Mouse (Mus musculus) MEL (cell line): ENCODE measurements at regions not wholly inside any gene's neighbourhood (a gene's known extent, or its start where the extent isn't known, plus 50 kb on each side); places are given as distances from the start of the nearest gene placed in this dataset.

Source experiments
- DNase-seq: peaks from one replicate; pipeline ENCODE4 v3.0.0; 2011; ENCODE audit warnings: low read depth, low spot score
- H3K27ac ChIP-seq: 2 replicates; pipeline ENCODE4 v1.5.1; 2012; ENCODE audit warnings: low read depth, mild to moderate bottlenecking, control low read depth, low read length, moderate library complexity; ENCODE audit not compliant: control insufficient read depth
- H3K27me3 ChIP-seq, 2 experiments: fragments of 150-350 bp in 1 of 2; sonication (generic) in 1 of 2; 2 replicates each; pipeline ENCODE4 v1.6.1; 2012; ENCODE audit warnings: low read length in 2 of 2, mild to moderate bottlenecking in 2 of 2, improper control_type of control experiment in 1 of 2, moderate library complexity in 1 of 2; ENCODE audit not compliant: insufficient read depth in 2 of 2, control insufficient read depth in 1 of 2
- H3K36me3 ChIP-seq, 2 experiments: 2 replicates each; pipeline ENCODE4 v1.6.1; 2012 to 2014; ENCODE audit warnings: low read length in 2 of 2, improper control_type of control experiment in 1 of 2, inconsistent platforms in 1 of 2, mild to moderate bottlenecking in 1 of 2; ENCODE audit not compliant: insufficient read depth in 2 of 2, control insufficient read depth in 1 of 2
- H3K4me1 ChIP-seq, 2 experiments: fragments of 150-350 bp in 1 of 2; sonication (generic) in 1 of 2; 2 replicates each; pipeline ENCODE4 v1.6.1; 2012; ENCODE audit warnings: low read length in 2 of 2, improper control_type of control experiment in 1 of 2, mild to moderate bottlenecking in 1 of 2; ENCODE audit not compliant: insufficient read depth in 2 of 2, control insufficient read depth in 1 of 2
- H3K4me3 ChIP-seq, 2 experiments: fragments of 150-350 bp in 1 of 2; sonication (generic) in 1 of 2; 2 replicates each; pipeline ENCODE4 v1.5.1; 2012; ENCODE audit warnings: low read depth in 2 of 2, low read length in 2 of 2, mild to moderate bottlenecking in 2 of 2, moderate library complexity in 2 of 2, control low read depth in 1 of 2, improper control_type of control experiment in 1 of 2; ENCODE audit not compliant: control insufficient read depth in 1 of 2, insufficient read depth in 1 of 2
- H3K79me2 ChIP-seq: 2 replicates; pipeline ENCODE4 v1.6.1; 2012; ENCODE audit warnings: mild to moderate bottlenecking, low read length, moderate library complexity; ENCODE audit not compliant: control insufficient read depth, poor library complexity, insufficient read depth
- H3K9ac ChIP-seq: 2 replicates; pipeline ENCODE4 v1.6.1; 2012; ENCODE audit warnings: low read depth, mild to moderate bottlenecking, control low read depth, low read length, moderate library complexity; ENCODE audit not compliant: control insufficient read depth, poor library complexity, severe bottlenecking
- H3K9me3 ChIP-seq: fragments of 150-350 bp; sonication (generic); replicated peaks from 2 replicates; pipeline ENCODE4 v1.6.1; 2012; ENCODE audit warnings: mild to moderate bottlenecking, low read length, improper control_type of control experiment, moderate library complexity; ENCODE audit not compliant: insufficient read depth
- CHD2 ChIP-seq: IDR thresholded peaks from 2 replicates; pipeline ENCODE4 v1.6.1; 2011; ENCODE audit warnings: low read length, improper control_type of control experiment
- CTCF ChIP-seq, 3 experiments: IDR thresholded peaks in 2 of 3; conservative IDR thresholded peaks in 1 of 3; 2 replicates each; pipeline ENCODE4 v1.5.1; 2011 to 2012; ENCODE audit warnings: low read length in 3 of 3, low read depth in 2 of 3, mild to moderate bottlenecking in 2 of 3, improper control_type of control experiment in 1 of 3, inconsistent platforms in 1 of 3, mixed read lengths in 1 of 3, moderate library complexity in 1 of 3; ENCODE audit not compliant: control insufficient read depth in 1 of 3, insufficient read depth in 1 of 3, poor library complexity in 1 of 3, severe bottlenecking in 1 of 3
- E2F4 ChIP-seq: IDR thresholded peaks from 2 replicates; pipeline ENCODE4 v1.6.1; 2011; ENCODE audit warnings: low read depth, low read length, improper control_type of control experiment, borderline replicate concordance
- ELF1 ChIP-seq: IDR thresholded peaks from 2 replicates; pipeline ENCODE4 v1.6.1; 2014; ENCODE audit warnings: low read depth, mild to moderate bottlenecking, inconsistent platforms, low read length, improper control_type of control experiment, moderate library complexity
- EP300 ChIP-seq, 2 experiments: IDR thresholded peaks; 2 replicates each; pipeline ENCODE4 v1.6.1; 2011; ENCODE audit warnings: improper control_type of control experiment in 2 of 2, low read length in 2 of 2, low read depth in 1 of 2, mild to moderate bottlenecking in 1 of 2
- ETS1 ChIP-seq: IDR thresholded peaks from 2 replicates; pipeline ENCODE4 v1.6.1; 2012; ENCODE audit warnings: low read depth, mild to moderate bottlenecking, inconsistent platforms, low read length, improper control_type of control experiment, moderate library complexity
- GATA1 ChIP-seq: IDR thresholded peaks from 2 replicates; pipeline ENCODE4 v1.6.1; 2011; ENCODE audit warnings: low read depth, low read length, improper control_type of control experiment
- JUND ChIP-seq: IDR thresholded peaks from 2 replicates; pipeline ENCODE4 v1.6.1; 2011; ENCODE audit warnings: low read depth, mild to moderate bottlenecking, improper control_type of control experiment, low read length
- KAT2A ChIP-seq: conservative IDR thresholded peaks from 2 replicates; pipeline ENCODE4 v1.6.1; 2012; ENCODE audit warnings: low read depth, low read length, improper control_type of control experiment, inconsistent platforms
- MAFK ChIP-seq: IDR thresholded peaks from 2 replicates; pipeline ENCODE4 v1.6.1; 2011; ENCODE audit warnings: low read depth, mild to moderate bottlenecking, low read length, improper control_type of control experiment, borderline replicate concordance
- MAX ChIP-seq: IDR thresholded peaks from 2 replicates; pipeline ENCODE4 v1.6.1; 2011; ENCODE audit warnings: low read length, improper control_type of control experiment
- MAZ ChIP-seq: IDR thresholded peaks from 2 replicates; pipeline ENCODE4 v1.6.1; 2012; ENCODE audit warnings: low read depth, mild to moderate bottlenecking, inconsistent platforms, low read length, improper control_type of control experiment
- MEF2A ChIP-seq: IDR thresholded peaks from 2 replicates; pipeline ENCODE4 v1.6.1; 2014; ENCODE audit warnings: low read depth, mild to moderate bottlenecking, inconsistent platforms, low read length, improper control_type of control experiment; ENCODE audit not compliant: poor library complexity, insufficient replicate concordance, severe bottlenecking; ENCODE audit errors: extremely low read depth
- MXI1 ChIP-seq: IDR thresholded peaks from 2 replicates; pipeline ENCODE4 v1.6.1; 2011; ENCODE audit warnings: mild to moderate bottlenecking, low read depth, low read length, improper control_type of control experiment
- MYC ChIP-seq: IDR thresholded peaks from 2 replicates; pipeline ENCODE4 v1.6.1; 2011; ENCODE audit warnings: low read depth, mild to moderate bottlenecking, low read length, improper control_type of control experiment, moderate library complexity
- NRF1 ChIP-seq: IDR thresholded peaks from 2 replicates; pipeline ENCODE4 v1.6.1; 2014; ENCODE audit warnings: low read depth, mild to moderate bottlenecking, inconsistent platforms, low read length, improper control_type of control experiment, moderate library complexity; ENCODE audit not compliant: poor library complexity, insufficient read depth, severe bottlenecking
- POLR2AphosphoS2 ChIP-seq: IDR thresholded peaks from 2 replicates; pipeline ENCODE4 v1.6.1; 2011; ENCODE audit warnings: low read length, improper control_type of control experiment
- POLR2AphosphoS5 ChIP-seq: IDR thresholded peaks from 2 replicates; pipeline ENCODE4 v1.6.1; 2012; ENCODE audit warnings: low read depth, borderline replicate concordance, mild to moderate bottlenecking, inconsistent platforms, low read length, moderate library complexity, mixed read lengths
- RAD21 ChIP-seq: IDR thresholded peaks from 2 replicates; pipeline ENCODE4 v1.6.1; 2011; ENCODE audit warnings: mild to moderate bottlenecking, low read depth, low read length, improper control_type of control experiment
- SMC3 ChIP-seq: IDR thresholded peaks from 2 replicates; pipeline ENCODE4 v1.6.1; 2011; ENCODE audit warnings: low read depth, low read length, improper control_type of control experiment
- TAL1 ChIP-seq: IDR thresholded peaks from 2 replicates; pipeline ENCODE4 v1.6.1; 2012; ENCODE audit warnings: mild to moderate bottlenecking, inconsistent platforms, low read length, moderate library complexity, mixed read lengths
- TBP ChIP-seq: IDR thresholded peaks from 2 replicates; pipeline ENCODE4 v1.8.0; 2011; ENCODE audit warnings: low read depth, low read length, improper control_type of control experiment
- UBTF ChIP-seq: IDR thresholded peaks from 2 replicates; pipeline ENCODE4 v1.6.1; 2012; ENCODE audit warnings: low read depth, mild to moderate bottlenecking, inconsistent platforms, low read length, improper control_type of control experiment, moderate library complexity, borderline replicate concordance; ENCODE audit not compliant: insufficient read depth
- USF2 ChIP-seq, 2 experiments: IDR thresholded peaks; 2 replicates each; pipeline ENCODE4 v1.6.1; 2011 to 2012; ENCODE audit warnings: improper control_type of control experiment in 2 of 2, low read length in 2 of 2, borderline replicate concordance in 1 of 2, inconsistent platforms in 1 of 2, low read depth in 1 of 2, mild to moderate bottlenecking in 1 of 2; ENCODE audit not compliant: insufficient read depth in 1 of 2

DNA sequence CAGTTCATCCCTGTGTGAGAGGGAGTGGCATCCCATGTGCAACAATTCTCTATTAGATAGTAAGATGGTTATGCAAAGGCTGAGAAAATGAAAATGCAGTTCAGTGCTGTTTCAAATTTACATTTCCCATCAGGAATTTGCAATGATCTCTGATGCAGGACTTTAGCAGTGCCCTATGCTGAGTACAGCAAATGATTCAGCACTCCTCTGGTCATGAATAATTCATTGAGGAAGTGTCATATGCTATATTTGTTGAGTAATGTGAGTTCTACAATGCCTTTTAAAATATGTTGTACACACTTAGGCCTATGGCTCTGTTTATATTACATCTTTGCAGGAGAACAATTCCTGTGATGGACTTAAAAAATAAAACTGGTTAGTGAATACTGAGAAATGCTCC lies 1330.2 kb downstream of the Mat2b start:
- Histone ChIP-seq H3K27ac (no peak overlapping the region), H3K4me1 (no peaks in the 10 kb centered on the region), H3K27me3 (no peaks in the 10 kb centered on the region), H3K36me3 (no peaks in the 10 kb centered on the region), H3K79me2 (no peaks in the 10 kb centered on the region)
- TF ChIP-seq MXI1, result no peak
- no peak for TF ChIP-seq E2F4
- TF ChIP-seq USF2 (IDR thresholded peaks at IDR 0.05; ENCODE audit: borderline replicate concordance in 1 of 2, insufficient read depth in 1 of 2, low read depth in 1 of 2, low read length in 2 of 2), result no peak
- no peak for TF ChIP-seq MAZ
- TF ChIP-seq, all 39 proteins: peak for 0
- no peak overlapping the region for H3K4me3 ChIP-seq
- DNase-seq, result no peak
- no peak overlapping the region for H3K9ac ChIP-seq
- H3K9me3 ChIP-seq, result no peaks in the 10 kb centered on the region

DNA sequence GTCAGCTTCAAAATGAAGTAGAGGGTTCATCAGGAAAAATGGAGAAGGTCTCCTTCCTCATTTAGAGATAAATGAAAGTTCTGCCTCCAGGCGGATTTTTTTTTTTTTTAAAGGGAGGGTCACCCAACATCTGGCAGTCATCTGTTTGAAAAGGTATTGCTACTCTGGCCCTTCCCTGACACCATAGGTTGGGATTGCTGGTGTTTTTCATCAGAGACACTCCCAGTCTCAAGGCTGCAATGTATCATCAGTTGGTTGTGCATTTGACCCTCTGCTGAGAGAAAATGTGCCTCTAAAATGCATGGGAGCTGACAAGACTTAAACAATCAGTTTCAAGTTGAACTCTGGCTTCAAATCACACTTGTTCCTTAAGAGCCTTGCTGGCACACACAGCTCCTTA lies 1344.4 kb downstream of the Mat2b start:
- H3K27me3 ChIP-seq, result no peaks in the 10 kb centered on the region
- TF ChIP-seq CHD2, result no peak
- no peak for TF ChIP-seq KAT2A
- no peak for TF ChIP-seq JUND
- TF ChIP-seq ELF1, result no peak
- no peak for TF ChIP-seq POLR2AphosphoS2
- no peak for TF ChIP-seq UBTF
- no peak for TF ChIP-seq ETS1
- no peak for TF ChIP-seq NRF1
- no peak for TF ChIP-seq MEF2A
- no peak for TF ChIP-seq POLR2AphosphoS5
- TF ChIP-seq SMC3, result no peak
- TF ChIP-seq TBP, result no peak
- no peak for TF ChIP-seq CTCF (IDR thresholded peaks at IDR 0.05 in 2 of 3, conservative IDR thresholded peaks at IDR 0.05 in 1 of 3; ENCODE audit: control insufficient read depth in 1 of 3, insufficient read depth in 1 of 3, low read depth in 2 of 3, low read length in 3 of 3, poor library complexity in 1 of 3, severe bottlenecking in 1 of 3)
- no peak for TF ChIP-seq GATA1
- no peak for TF ChIP-seq RAD21
- TF ChIP-seq TAL1, result no peak
- no peak for TF ChIP-seq MAFK
- TF ChIP-seq MYC, result no peak
- no peak for TF ChIP-seq EP300 (IDR thresholded peaks at IDR 0.05; ENCODE audit: low read depth in 1 of 2, low read length in 2 of 2)
- TF ChIP-seq MAX, result no peak
- TF ChIP-seq, all 39 proteins: peak for 0

More for the DNA sequence above, 1344.4 kb downstream of the Mat2b start:
- Histone ChIP-seq H3K9me3 (no peaks in the 10 kb centered on the region), H3K27ac (no peak overlapping the region), H3K9ac (no peak overlapping the region), H3K36me3 (no peaks in the 10 kb centered on the region), H3K4me1 (no peaks in the 10 kb centered on the region), H3K79me2 (no peaks in the 10 kb centered on the region), H3K4me3 (no peak overlapping the region)
- DNase-seq, result no peak
